Mouse (Mus musculus) left cerebral cortex, adult 8-10 months (tissue): ENCODE measurements around the gene Vmn2r78. TPM values are rescaled to one million over a fixed set of nuclear protein-coding genes. Genes with fewer than 3 reads are reported as not detected.
"Not testable (repeated sequence)": the region's sequence is repeated elsewhere in the genome, so short reads cannot be mapped to it uniquely, and the experiment has no call there.

Source experiments
- DNase-seq, 2 experiments: peaks; one replicate each; pipeline ENCODE4 v3.0.0; 2022; ENCODE audit warnings: low spot score in 2 of 2
- total RNA-seq, 4 experiments: library from RNA; stranded (reverse); gene quantifications; 2 replicates each; pipeline ENCODE4 v1.2.4; 2022

Gene Vmn2r78
- total RNA-seq = not detected

- not testable (repeated sequence) for DNase-seq
These were observed at the start of gene Vmn2r78 for GRCm38 (mm10) chr7:86914794-86915193. TSS of gene Vmn2r78 (plus strand) at chr7:86915094.

- DNase-seq = no peak
These were observed 25.1 kb upstream of the Vmn2r78 start for GRCm38 (mm10) chr7:86889470-86890469.

GRCm38 (mm10) chr7:86937288-86937687 is 22.4 kb downstream of the Vmn2r78 start:
- DNase-seq = no peak

DNA sequence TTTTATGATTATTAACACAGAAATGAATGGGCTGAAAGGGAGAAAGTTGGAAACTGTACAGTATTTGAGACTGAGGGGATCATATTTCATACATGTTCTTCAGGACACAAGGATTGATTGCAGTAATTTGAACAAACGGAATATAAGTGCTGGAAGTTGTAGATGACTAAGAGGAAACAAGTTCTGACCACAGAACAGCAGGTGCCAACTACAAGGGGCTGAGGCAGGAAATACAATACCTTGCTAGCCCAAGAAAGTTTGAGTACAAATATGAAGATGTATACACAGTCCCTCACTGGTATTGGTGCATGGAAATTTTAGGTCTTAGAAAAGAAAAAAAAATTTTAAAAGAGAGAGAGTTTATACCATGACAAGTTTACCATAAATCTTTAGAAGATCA is 79.8 kb downstream of the Vmn2r78 start:
- DNase-seq = no peak

DNA sequence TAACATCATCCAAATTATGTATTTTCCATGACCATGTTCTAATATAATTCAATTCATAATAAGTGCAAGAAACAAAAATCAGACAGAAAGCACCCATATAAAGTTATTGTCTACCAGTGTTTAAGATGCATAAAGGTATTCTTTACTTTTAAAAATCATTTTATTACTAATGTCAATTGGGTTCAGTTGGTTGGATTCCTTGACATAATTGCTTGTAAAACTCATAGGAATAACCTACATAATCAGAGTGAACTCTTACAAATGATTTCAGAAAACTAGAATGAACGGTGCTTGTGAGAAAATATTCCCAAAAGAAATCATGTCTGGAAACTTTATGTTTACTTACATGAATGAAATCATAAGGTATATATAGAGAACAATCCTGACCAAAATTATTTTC is 80.9 kb downstream of the Vmn2r78 start, which contains the start of gene Vmn2r79:
Vmn2r79 (plus strand) TSS at position 301 of the 400 bp plus-strand sequence.
- not testable (repeated sequence) for DNase-seq

Other genes starting within 250 kb of the Vmn2r78 start
- gene Olfr292, start 226.8 kb upstream of the Vmn2r78 start, total RNA-seq = not detected
- gene Folh1, start 139.2 kb upstream of the Vmn2r78 start, total RNA-seq = 1 to 10 TPM; 5.4 to 6.9 (median 6.3) TPM
- gene Vmn2r77, start 120.1 kb upstream of the Vmn2r78 start, total RNA-seq = not detected
- under 1 TPM in 2 of 4 experiments, not detected in 2; 0.04 to 0.05 TPM for gene Vmn2r79, start 81.0 kb downstream of the Vmn2r78 start, total RNA-seq